Mouse (Mus musculus) forebrain, embryonic 11.5 days (tissue): ENCODE results near the gene Ptgs1. TPM values are rescaled to one million over a fixed set of nuclear protein-coding genes. Genes with fewer than 3 reads are reported as not detected.

Experiments used
- ATAC-seq: fragments of 200-750 bp; cut with Nextera tagmentation; replicated peaks from 2 replicates; pipeline ENCODE4 v1.8.0; 2017; ENCODE audit warnings: moderate TSS enrichment; ENCODE audit not compliant: low FRiP score
- DNase-seq: peaks from one replicate; pipeline ENCODE4 v3.0.0-alpha.2; 2017; ENCODE audit warnings: low spot score
- H3K27ac ChIP-seq: fragments of 300-500 bp; sonication (generic); 2 replicates; pipeline ENCODE4 v1.5.1; 2014; ENCODE audit warnings: low read depth, low read length
- H3K27me3 ChIP-seq: fragments of 300-500 bp; sonication (generic); 2 replicates; pipeline ENCODE4 v1.6.1; 2014; ENCODE audit warnings: mild to moderate bottlenecking, low read length, mixed read lengths; ENCODE audit not compliant: control insufficient read depth, insufficient read depth
- H3K36me3 ChIP-seq: fragments of 300-500 bp; sonication (generic); 2 replicates; pipeline ENCODE4 v1.6.1; 2014; ENCODE audit warnings: mild to moderate bottlenecking, low read length, moderate library complexity, mixed read lengths; ENCODE audit not compliant: control insufficient read depth, insufficient read depth
- H3K4me1 ChIP-seq: fragments of 300-500 bp; sonication (generic); replicated peaks from 2 replicates; pipeline ENCODE4 v1.6.1; 2014; ENCODE audit warnings: low read length, mixed read lengths; ENCODE audit not compliant: control insufficient read depth, insufficient read depth
- H3K4me2 ChIP-seq: fragments of 300-500 bp; sonication (generic); 2 replicates; pipeline ENCODE4 v1.6.1; 2014; ENCODE audit warnings: low read depth, mild to moderate bottlenecking, low read length, moderate library complexity, mixed read lengths; ENCODE audit not compliant: severe bottlenecking
- H3K4me3 ChIP-seq: fragments of 300-500 bp; sonication (generic); 2 replicates; pipeline ENCODE4 v1.5.1; 2014; ENCODE audit warnings: low read depth, low read length
- H3K9ac ChIP-seq: fragments of 300-500 bp; sonication (generic); 2 replicates; pipeline ENCODE4 v1.6.1; 2014; ENCODE audit warnings: low read length
- H3K9me3 ChIP-seq: fragments of 300-500 bp; sonication (generic); 2 replicates; pipeline ENCODE4 v1.6.1; 2016; ENCODE audit warnings: low read length, mixed read lengths; ENCODE audit not compliant: control insufficient read depth
- WGBS: fragments of 180-500 bp; shearing (Covaris S2); extraction: QIAGEN DNeasy Blood & Tissue Kit; methylation state at CpG from one replicate; pipeline ENCODE4 v1.1.7; 2014; 5-methylcytosine and 5-hydroxymethylcytosine counted together
- polyA plus RNA-seq: library from polyadenylated mRNA; unstranded; fragments of >200 nt; fragmentation: Nextera tagmentation; extraction: Ambion mirVana; gene quantifications from 2 replicates; pipeline ENCODE4 v1.2.1, GENCODE M21; 2014

Ptgs1 gene
- polyA plus RNA-seq, 1 experiment from 2014 or later: 2.8 TPM

DNA sequence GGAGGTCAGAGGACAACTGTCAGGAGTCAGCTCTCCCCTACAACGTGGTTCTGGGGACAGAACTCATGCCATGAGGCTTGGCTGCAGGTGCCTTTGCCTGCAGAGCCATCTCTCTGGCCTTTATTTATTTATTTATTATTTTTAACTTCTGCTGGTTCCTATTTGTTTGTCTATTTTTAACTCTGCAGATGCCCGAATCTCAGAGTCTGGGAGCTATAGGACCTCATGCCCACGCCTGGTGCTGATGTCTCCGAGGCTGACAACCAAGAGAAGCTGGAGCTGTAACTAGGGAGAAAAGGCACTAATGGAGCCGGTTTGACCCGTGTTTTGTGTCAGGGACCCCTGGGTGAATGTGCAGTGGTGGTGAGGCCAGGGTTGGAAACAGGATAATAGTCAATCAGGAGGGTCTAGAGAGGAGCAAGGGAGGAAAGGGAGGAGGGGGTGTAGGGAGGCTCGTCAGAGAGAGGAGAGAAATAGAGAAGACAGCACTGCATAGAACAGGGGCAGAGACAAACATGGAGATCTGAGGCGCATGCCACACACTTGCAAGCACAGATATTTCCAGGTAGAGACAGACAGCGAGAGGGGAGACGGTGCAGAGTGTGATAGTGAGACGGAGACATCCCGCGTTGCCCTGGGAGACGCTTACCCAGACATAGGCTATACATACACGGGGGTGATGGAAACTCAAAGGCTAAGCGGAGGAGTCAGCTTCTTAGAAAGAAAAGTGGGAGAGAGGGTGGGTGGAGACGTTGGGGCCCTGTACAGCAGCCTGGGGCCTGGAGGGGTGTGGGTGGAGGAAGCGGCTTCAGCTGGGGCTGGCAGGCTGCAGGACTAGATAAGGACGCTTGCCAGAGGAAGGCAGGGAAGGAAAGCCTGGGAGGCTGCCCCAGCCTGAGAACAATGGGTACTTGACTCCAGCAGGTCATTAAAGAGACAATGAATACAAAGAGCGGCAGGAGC lies 32.0 kb upstream of the Ptgs1 start:
- WGBS: 12% methylated on average over 20 of the region's 20 CpGs
- H3K9me3 ChIP-seq: no peaks in the 10 kb centered on the region
- peak; percentile 52 for ATAC-seq
- no peak for DNase-seq
- H3K27ac ChIP-seq: peak overlapping the region; percentile 21; the same call in 1 of the 2 replicates
- no peak overlapping the region for H3K4me3 ChIP-seq
- peak overlapping the region; percentile 27; the same call in 1 of the 2 replicates for H3K9ac ChIP-seq
- H3K4me2 ChIP-seq: peak overlapping the region; percentile 31; the same call in 1 of the 2 replicates
- H3K36me3 ChIP-seq: no peaks in the 10 kb centered on the region
- peaks cover 19% of the 10 kb centered on the region for H3K27me3 ChIP-seq
- peaks cover 12% of the 10 kb centered on the region; the same call in 1 of the 2 replicates for H3K4me1 ChIP-seq

DNA sequence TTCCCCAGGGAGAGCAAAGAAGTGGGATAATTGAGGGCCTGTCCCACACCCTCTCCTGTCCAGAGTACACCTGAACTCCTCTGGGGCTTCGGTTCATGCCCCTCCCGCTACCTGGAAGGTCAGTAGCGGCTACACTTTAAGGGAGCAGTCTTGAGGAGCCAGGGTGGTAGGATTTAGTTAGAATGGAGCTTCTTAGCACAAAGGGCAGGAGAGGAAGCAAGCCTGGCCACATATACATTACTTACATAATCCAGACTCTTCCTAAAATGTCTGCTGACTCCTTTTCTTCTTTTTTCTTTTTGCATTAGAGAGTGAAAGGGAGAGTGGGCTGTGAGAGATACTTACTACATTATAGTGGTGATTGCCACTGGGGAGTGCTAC lies 31.4 kb upstream of the Ptgs1 start:
- ATAC-seq: no peak
- H3K27me3 ChIP-seq: peaks cover 19% of the 10 kb centered on the region
- H3K4me3 ChIP-seq: no peak overlapping the region

DNA sequence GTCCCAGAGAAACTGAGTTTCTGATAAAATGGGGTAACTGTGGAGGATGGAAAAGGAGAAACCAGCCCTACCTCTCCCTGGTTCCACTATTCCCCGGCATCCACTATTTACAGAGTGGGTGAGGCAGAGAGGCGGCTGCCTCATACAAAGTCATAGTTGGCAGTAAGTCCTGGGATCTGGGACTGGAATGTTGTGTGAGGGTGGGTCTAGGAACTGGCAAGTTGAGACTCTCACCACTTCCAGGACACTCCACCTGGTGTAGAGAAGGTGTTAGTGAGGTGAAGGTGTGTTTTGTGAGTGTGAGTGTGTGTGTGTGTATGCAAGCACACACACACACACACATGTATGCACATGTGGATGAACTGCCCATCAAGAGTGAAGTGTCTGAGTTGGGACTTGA lies 29.4 kb upstream of the Ptgs1 start:
- peaks cover 14% of the 10 kb centered on the region; the same call in 1 of the 2 replicates for H3K4me1 ChIP-seq
- H3K9ac ChIP-seq: no peak overlapping the region
- no peak for ATAC-seq
- H3K4me2 ChIP-seq: no peak overlapping the region
- H3K4me3 ChIP-seq: no peak overlapping the region
- WGBS: 83% methylated on average over 2 of the region's 2 CpGs
- H3K27me3 ChIP-seq: peaks cover 29% of the 10 kb centered on the region
- H3K27ac ChIP-seq: no peak overlapping the region
- DNase-seq: no peak
- no peaks in the 10 kb centered on the region for H3K36me3 ChIP-seq
- no peaks in the 10 kb centered on the region for H3K9me3 ChIP-seq

More for the DNA sequence above, 31.4 kb upstream of the Ptgs1 start:
- peak overlapping the region; percentile 3; the same call in 1 of the 2 replicates for H3K9ac ChIP-seq
- H3K27ac ChIP-seq: no peak overlapping the region; the same call in 1 of the 2 replicates
- 5% methylated on average over 3 of the region's 3 CpGs for WGBS
- no peaks in the 10 kb centered on the region for H3K9me3 ChIP-seq
- H3K36me3 ChIP-seq: no peaks in the 10 kb centered on the region
- H3K4me2 ChIP-seq: no peak overlapping the region; the same call in 1 of the 2 replicates
- DNase-seq: peak; percentile 18
- peaks cover 14% of the 10 kb centered on the region; the same call in 1 of the 2 replicates for H3K4me1 ChIP-seq

DNA sequence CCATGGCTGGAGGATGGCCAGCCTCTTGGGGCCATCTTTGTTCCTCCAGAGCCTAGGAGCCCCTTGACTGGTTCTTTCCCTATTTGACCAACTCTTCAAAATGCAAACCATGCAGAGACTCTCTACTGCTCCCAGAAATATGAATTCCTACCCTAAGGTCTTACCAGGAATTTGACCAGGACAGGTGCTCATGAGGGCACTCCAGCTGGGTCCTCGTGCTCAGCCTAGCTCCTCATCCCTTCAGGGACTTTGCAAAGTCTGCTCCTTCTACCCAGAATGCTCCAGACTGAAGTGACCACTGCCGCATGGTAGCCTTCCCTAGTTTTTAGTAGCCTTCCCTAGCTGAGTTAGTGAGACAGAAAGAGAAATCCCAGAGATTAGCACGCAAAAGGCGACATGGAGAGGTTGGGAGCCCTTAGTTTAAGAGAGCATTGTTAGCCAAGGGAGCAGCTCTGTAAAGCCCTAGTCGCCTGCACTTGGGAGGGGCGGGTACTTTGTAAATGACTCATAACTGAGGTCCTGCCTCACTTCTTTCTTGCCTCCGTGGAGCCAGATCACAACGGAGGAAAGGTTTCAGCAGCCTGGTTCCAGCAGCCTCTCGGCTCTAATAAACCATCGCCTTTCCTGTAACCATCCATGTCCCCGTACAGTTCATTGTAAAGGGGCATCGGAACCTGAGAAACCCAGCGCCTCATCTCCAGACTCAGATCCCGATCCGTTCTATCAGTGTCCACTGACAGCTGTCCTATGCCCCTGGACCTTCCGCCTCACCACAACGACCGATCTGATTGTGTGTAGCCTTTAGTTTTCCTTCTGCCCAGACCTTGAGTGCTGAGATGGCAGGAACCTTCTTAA lies 28.2 kb upstream of the Ptgs1 start:
- H3K4me2 ChIP-seq: peak overlapping the region; percentile 75; the same call in 1 of the 2 replicates
- WGBS: 18% methylated on average over 18 of the region's 18 CpGs
- H3K9me3 ChIP-seq: no peaks in the 10 kb centered on the region
- H3K27me3 ChIP-seq: peaks cover 29% of the 10 kb centered on the region
- no peak overlapping the region for H3K9ac ChIP-seq
- no peak overlapping the region; the same call in 1 of the 2 replicates for H3K4me3 ChIP-seq
- peaks cover 14% of the 10 kb centered on the region; the same call in 1 of the 2 replicates for H3K4me1 ChIP-seq
- no peaks in the 10 kb centered on the region for H3K36me3 ChIP-seq
- ATAC-seq (no peak), DNase-seq (no peak)
- 0 out of 2 replicates have a peak overlapping the region, but pooled peaks have one; percentile 4 for H3K27ac ChIP-seq

DNA sequence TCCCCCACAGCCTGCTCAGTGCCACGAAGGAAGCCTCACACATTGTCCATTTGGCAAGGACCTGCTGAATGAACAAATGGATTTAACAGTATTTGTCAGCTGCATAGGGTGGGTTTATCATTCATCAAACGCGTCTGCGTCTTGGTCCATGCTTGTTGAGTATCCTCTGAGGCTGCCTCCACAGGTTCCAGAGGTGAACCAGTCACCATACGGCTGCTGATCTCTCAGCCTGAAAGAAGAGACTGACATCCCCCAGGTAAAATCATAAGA lies 27.7 kb upstream of the Ptgs1 start:
- H3K36me3 ChIP-seq: no peaks in the 10 kb centered on the region
- no peak for DNase-seq
- H3K9me3 ChIP-seq: no peaks in the 10 kb centered on the region
- H3K4me2 ChIP-seq: peak overlapping the region; percentile 75; the same call in 1 of the 2 replicates
- no peak overlapping the region for H3K9ac ChIP-seq
- peaks cover 29% of the 10 kb centered on the region for H3K27me3 ChIP-seq
- ATAC-seq: no peak
- H3K4me3 ChIP-seq: peak overlapping the region; percentile 33
- H3K27ac ChIP-seq: 0 out of 2 replicates have a peak overlapping the region, but pooled peaks have one; percentile 4
- peaks cover 14% of the 10 kb centered on the region; the same call in 1 of the 2 replicates for H3K4me1 ChIP-seq
- WGBS: 15% methylated on average over 5 of the region's 5 CpGs

DNA sequence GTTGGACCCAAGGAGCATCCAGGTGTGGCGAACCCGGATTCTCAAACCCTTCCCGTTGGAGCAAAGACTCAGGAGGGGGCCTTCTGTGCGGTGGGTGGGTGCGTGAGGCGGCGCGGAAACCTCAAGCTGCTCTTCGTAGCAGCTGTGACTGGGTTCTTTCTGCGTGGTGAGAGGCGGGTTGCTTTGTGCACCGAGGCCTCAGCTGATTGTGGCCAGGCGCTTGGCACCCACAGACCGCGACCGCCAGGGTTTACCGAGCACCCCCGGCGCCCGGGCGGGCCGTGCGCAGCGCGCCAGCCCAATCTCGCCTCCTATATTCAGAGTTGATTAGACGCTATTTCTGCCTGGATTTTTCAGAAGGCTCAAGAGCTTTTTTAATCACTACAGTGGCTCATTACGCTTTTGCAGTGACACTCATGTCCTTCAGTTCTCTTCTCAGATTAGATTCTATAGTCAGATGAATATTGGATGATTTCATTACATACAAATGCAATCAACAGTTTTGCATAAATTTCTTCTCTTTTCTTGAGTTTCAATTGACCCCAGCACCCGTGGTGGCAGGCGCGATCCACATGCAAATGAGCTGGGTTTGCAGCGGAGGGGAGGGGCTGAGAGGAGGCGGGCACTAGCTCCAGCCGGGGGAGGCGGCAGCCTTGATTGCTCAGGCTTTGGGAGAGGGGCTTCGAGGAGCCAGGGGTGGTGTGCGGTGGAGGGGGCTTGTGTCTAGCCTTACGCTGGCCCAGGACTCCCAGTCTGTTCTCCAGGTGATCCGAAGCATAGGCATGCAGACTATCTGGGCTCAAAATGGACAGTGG lies 27.0 kb upstream of the Ptgs1 start:
- H3K27me3 ChIP-seq: peaks cover 29% of the 10 kb centered on the region
- no peaks in the 10 kb centered on the region for H3K36me3 ChIP-seq
- WGBS: under 1% methylated on average over 39 of the region's 39 CpGs
- no peak overlapping the region; the same call in 1 of the 2 replicates for H3K27ac ChIP-seq
- H3K9ac ChIP-seq: peak overlapping the region; percentile 51
- H3K4me2 ChIP-seq: peak overlapping the region; percentile 75
- ATAC-seq: peak; percentile 82
- DNase-seq: peak; percentile 77
- peak overlapping the region; percentile 33 for H3K4me3 ChIP-seq
- H3K9me3 ChIP-seq: no peaks in the 10 kb centered on the region
- peaks cover 14% of the 10 kb centered on the region; the same call in 1 of the 2 replicates for H3K4me1 ChIP-seq

DNA sequence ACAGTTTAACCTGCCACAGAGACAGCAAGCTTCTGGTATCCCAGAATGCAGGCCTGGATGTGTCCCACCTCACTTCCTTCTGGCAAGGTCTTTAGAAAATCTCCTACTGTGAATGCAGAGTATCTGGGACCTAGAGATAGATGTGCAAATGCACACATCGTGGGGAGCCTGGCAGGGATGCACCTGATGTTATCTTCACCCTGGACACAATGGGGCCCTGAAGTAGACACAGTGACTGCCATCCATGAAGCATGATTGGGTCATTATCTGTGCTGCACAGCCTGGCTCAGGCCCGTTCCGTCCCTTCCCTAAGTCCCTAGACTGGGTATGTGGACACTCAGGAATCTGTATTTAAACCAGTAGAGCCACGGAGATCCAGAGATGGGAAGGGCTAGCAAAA lies 25.6 kb upstream of the Ptgs1 start:
- no peak overlapping the region for H3K4me2 ChIP-seq
- DNase-seq (no peak), ATAC-seq (no peak)
- no peak overlapping the region for H3K9ac ChIP-seq
- no peaks in the 10 kb centered on the region for H3K36me3 ChIP-seq
- H3K4me3 ChIP-seq: no peak overlapping the region
- H3K9me3 ChIP-seq: no peaks in the 10 kb centered on the region
- H3K4me1 ChIP-seq: peaks cover 7% of the 10 kb centered on the region; the same call in 1 of the 2 replicates
- H3K27me3 ChIP-seq: peaks cover 29% of the 10 kb centered on the region
- 48% methylated on average over 4 of the region's 4 CpGs for WGBS
- no peak overlapping the region for H3K27ac ChIP-seq
